In genomic region chr6:122743353-122743752, GRCm38 (mm10) we compare ENCODE assay signal across 11 mouse cellular contexts. TPM values are rescaled to one million over a fixed set of nuclear protein-coding genes. Genes with fewer than 3 reads are reported as not detected.
DNase-seq lines count a peak whose midpoint lies in the region; ATAC-seq and TF ChIP-seq lines count a peak whose summit lies in the region.
"Had no signal": no experiment of that assay in that cellular context is flagged by ENCODE, and none has a peak within 500 bp of the region (broad histone marks: within the 10 kb centered on the region; RNA-seq: fewer than 3 reads in every experiment).

No protein-coding gene starts in this region.

- WGBS in cerebellum, adult 2 months, result 33% methylated on average over 11 of the region's 11 CpGs
- 30% methylated on average over 11 of the region's 11 CpGs for WGBS in lung, postnatal 0 days

- peaks cover 8% of the 10 kb centered on the region; the same call in 1 of the 2 replicates for H3K4me1 ChIP-seq in cerebellum, adult 2 months (ENCODE audit: control insufficient read depth, insufficient read depth, low read length)
- H3K4me1 ChIP-seq in lung, postnatal 0 days (ENCODE audit: insufficient read depth, low read depth, low read length), result peaks cover 7% of the 10 kb centered on the region; the same call in 1 of the 2 replicates

- peak overlapping the region; percentile 20 for H3K4me3 ChIP-seq in cerebellum, adult 2 months (replicated peaks; ENCODE audit: insufficient read depth, low read depth, low read length)
- no peak overlapping the region for H3K4me3 ChIP-seq in lung, postnatal 0 days (ENCODE audit: low read depth, low read length)

- 0 out of 2 replicates have a peak, but pooled peaks have one; percentile 20 for TF ChIP-seq CTCF in cerebellum, adult 2 months (IDR thresholded peaks at IDR 0.05; ENCODE audit: borderline replicate concordance, insufficient read depth, low read depth, low read length)
- TF ChIP-seq CTCF in lung, postnatal 0 days (IDR thresholded peaks at IDR 0.05), result peak; percentile 18; the same call in 1 of the 2 replicates

- TF ChIP-seq EP300 in lung, postnatal 0 days (IDR thresholded peaks at IDR 0.05), result no peak

- no peak overlapping the region for H3K4me2 ChIP-seq in lung, postnatal 0 days (replicated peaks; ENCODE audit: low read depth, low read length)

- H3K36me3 ChIP-seq in lung, postnatal 0 days (ENCODE audit: insufficient read depth, low read length), result no peaks in the 10 kb centered on the region

- no peaks in the 10 kb centered on the region for H3K27me3 ChIP-seq in cerebellum, adult 2 months (ENCODE audit: control insufficient read depth, insufficient read depth, low read length)
- H3K27me3 ChIP-seq in lung, postnatal 0 days (replicated peaks; ENCODE audit: insufficient read depth, low read length), result peaks cover 10% of the 10 kb centered on the region; the same call in 1 of the 2 replicates

- ATAC-seq in lung, postnatal 0 days, result no peak

- H3K9ac ChIP-seq in lung, postnatal 0 days (replicated peaks; ENCODE audit: low read depth), result no peak overlapping the region

- H3K9me3 ChIP-seq in lung, postnatal 0 days (ENCODE audit: low read length), result no peaks in the 10 kb centered on the region

- DNase-seq in cerebellum, adult 2 months, result peak; percentile 49 to 53
- no peak for DNase-seq in cerebellum, postnatal 36 days
- DNase-seq in lung, postnatal 0 days (ENCODE audit: low spot score), result no peak
- DNase-seq in lung, postnatal 14 days, result no peak
- peak; percentile 34 to 40 for DNase-seq in cerebellum, postnatal 10 days
- peak; percentile 24 for DNase-seq in neural tube, embryonic 10.5 days (ENCODE audit: extremely low spot score, low spot score)
- no peak for DNase-seq in ovary, postnatal 10 days (ENCODE audit: low spot score)
- DNase-seq in lung, postnatal 25 days (ENCODE audit: low spot score), result no peak
- DNase-seq: gastrocnemius, postnatal 25 days; heart, postnatal 4 days had no signal

- TF ChIP-seq POLR2A in cerebellum, adult 2 months (IDR thresholded peaks at IDR 0.05; ENCODE audit: borderline replicate concordance, insufficient read depth, low read length), result no peak

- H3K27ac ChIP-seq in cerebellum, adult 2 months (ENCODE audit: insufficient read depth, low read length), result peak overlapping the region; percentile 43; the same call in 1 of the 2 replicates
- no peak overlapping the region for H3K27ac ChIP-seq in lung, postnatal 0 days (ENCODE audit: low read length)
- H3K27ac ChIP-seq: layer of hippocampus, adult 2 months had no signal

RNA-seq across cellular contexts. Expression of gene Nanog, which starts 36.1 kb away (rescaled TPM):
- polyA plus RNA-seq in cerebellum, adult 2 months (2012; rRNA removed), result 0.07 and 0.13 TPM in 2 replicates
- polyA plus RNA-seq in lung, postnatal 0 days (2015; fragmentation: Nextera tagmentation; extraction: Ambion mirVana), result 0.24 and 0.36 TPM in 2 replicates

RNA-seq across cellular contexts. Expression of gene Slc2a3, which starts 58.1 kb away (rescaled TPM):
- polyA plus RNA-seq in cerebellum, adult 2 months (2012; rRNA removed), result 102 and 112 TPM in 2 replicates
- 3.8 and 5.0 TPM in 2 replicates for polyA plus RNA-seq in lung, postnatal 0 days (2015; fragmentation: Nextera tagmentation; extraction: Ambion mirVana)

Comparison
In these comparisons a context has a peak if more than half of its experiments do, and no peak if none do; other contexts are left out.
1. DNase-seq: peak in cerebellum, adult 2 months (2 of 2), cerebellum, postnatal 10 days (2 of 2) and neural tube, embryonic 10.5 days (single experiment); none in cerebellum, postnatal 36 days (0 of 2), lung, postnatal 0 days (single experiment), lung, postnatal 14 days (single experiment), ovary, postnatal 10 days (single experiment) and lung, postnatal 25 days (single experiment).
2. RNA of gene Slc2a3, which starts 58.1 kb away (polyA plus RNA-seq): 102 to 112 TPM in cerebellum, adult 2 months; 3.8 to 5.0 TPM in lung, postnatal 0 days; every median in the first group is over 10 times any median in the second.